Mouse (Mus musculus) liver, adult 10 weeks (tissue): ENCODE data around the gene Hid1. TPM values are rescaled to one million over a fixed set of nuclear protein-coding genes. Genes with fewer than 3 reads are reported as not detected.

ENCODE experiments used
- polyA plus RNA-seq: library from polyadenylated mRNA; stranded (reverse); fragments of 350-450 nt; fragmentation: Illumina TruSeq; extraction: RNeasy Lipid Tissue Mini Kit (QIAGEN cat#74804); gene quantifications from one replicate; pipeline ENCODE4 v1.2.3, GENCODE M21; 2014; ENCODE audit warnings: low read depth, low replicate concordance

Gene Hid1
- polyA plus RNA-seq = not detected

DNA sequence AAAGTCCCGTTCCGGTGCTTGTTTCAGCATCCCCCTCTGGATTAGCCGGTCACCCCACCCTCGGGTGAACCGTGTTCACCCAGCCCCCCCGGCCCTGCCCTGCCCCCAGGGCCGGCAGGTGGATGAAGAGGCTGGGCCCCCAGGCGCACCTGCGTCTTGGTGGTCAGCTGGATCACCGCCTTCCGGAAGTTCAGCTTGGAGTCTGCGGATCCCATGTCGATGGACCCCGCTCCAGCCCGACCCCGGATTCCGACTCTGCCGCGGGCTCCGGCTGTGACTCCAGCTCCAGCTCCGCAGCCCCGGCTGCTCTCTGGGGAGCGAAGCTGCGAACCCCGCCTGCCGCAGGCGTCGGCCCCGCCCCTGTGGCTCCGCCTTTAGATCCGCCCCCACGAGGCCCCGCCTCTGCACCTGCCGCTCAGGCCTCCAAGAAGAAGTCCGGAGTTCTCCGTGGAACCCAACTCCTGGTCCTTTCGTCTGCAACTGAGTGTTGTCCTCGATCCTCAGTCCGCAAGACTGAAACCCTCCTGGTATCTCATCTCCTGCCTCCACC lies at the start of gene Hid1:
TSS of gene Hid1 (minus strand) at position 362 of the 550 bp plus-strand sequence.

DNA sequence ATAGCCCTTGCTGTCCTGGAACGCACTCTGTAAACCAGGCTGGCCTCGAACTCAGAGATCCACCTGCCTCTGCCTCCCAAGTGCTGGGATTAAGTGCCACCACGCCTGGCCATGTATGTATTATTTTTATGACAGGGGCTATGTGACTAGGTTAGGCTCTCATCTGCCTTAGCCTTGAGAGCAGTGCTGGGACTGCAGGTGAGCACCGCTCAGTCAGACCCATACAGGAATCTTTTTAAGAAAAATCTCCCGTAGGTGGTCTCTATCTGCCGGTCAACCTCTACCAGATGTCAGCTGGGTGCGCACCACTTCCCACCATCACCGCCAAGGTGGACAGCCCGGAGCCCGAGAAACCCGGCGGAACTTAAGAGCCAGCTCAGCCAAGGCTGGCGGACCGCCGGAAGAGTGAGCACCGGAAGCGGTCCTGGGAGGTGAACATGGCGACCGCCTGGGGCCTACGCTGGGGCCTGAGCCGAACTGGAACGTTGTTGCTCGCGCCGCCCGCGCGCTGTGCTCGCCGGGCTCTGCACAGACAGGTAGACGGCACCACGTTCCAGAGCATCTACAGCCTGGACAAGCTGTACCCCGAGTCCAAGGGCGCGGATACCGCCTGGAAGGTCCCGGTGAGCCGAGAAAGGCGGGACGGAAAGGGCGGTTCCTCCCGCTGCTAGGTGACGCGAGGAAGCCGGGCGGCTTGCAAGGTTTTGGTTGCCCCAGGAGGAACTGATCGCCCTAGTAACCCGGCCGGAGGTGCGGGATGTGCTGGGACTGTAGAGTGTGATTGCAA lies 36.0 kb upstream of the Hid1 start, which contains the start of gene Mrpl58:
TSS of gene Mrpl58 (plus strand) at position 415 of the 787 bp plus-strand sequence.

DNA sequence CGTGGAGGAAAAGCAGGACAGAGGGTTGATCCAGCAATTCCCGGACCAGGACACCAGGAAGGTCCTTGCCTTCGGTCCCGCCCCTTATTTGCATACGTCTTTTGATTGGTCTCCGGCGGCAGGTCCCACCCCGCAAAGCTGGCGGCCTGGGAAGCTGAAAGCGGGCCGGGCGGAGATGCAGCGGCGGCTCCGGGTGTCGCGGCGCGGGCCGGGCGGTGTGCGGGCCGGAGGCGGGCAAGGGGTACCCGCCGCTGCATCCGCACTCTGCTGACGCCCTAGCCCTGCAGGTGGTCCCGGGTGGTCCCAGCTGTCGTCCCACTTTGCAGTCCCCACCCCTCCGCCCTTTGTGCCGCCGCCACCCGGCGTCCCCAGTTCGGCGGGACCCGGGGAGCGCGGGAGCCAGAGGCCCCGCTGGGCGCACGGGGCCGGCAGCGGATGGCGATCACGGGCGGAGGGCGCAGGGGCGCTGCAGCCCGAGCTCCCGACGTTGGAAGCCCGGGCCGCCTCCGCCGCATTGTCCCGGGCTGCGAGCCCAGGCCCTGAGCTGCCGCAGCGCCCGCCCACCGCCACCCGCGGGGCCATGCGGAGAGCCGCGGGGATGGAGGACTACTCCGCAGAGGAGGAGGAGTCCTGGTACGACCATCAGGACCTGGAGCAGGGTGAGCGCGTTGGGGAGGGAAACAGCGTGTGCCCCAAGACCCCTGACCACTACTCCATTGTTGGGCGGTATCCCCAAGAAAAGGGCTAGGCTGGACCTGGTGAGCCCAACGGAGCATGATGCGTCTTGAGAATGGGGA lies 14.4 kb upstream of the Hid1 start, which contains the start of gene Cdr2l:
TSS of gene Cdr2l (plus strand) at position 174 of the 797 bp plus-strand sequence.

DNA sequence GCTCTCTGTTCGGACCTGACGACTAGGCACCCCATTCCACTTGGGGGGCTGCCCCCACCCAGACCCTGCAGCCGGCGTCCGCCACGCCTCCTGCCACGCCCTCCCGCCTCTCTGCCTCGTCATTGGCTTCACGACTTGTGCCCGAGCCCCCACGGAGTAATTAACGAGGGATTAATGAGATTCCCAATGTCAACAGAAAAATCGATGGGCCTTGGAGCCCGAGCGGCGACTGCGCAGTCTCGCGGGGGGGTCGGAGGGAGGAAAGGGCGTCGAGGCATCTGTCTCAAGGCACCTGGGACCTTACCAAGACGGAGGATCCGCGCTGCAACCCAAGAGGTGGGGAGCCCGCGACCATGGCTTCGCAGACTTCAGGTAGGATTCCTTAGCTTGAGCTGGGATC lies 33.0 kb downstream of the Hid1 start, which contains the start of gene Otop3:
TSS of gene Otop3 (plus strand) at position 201 of the 400 bp plus-strand sequence.

DNA sequence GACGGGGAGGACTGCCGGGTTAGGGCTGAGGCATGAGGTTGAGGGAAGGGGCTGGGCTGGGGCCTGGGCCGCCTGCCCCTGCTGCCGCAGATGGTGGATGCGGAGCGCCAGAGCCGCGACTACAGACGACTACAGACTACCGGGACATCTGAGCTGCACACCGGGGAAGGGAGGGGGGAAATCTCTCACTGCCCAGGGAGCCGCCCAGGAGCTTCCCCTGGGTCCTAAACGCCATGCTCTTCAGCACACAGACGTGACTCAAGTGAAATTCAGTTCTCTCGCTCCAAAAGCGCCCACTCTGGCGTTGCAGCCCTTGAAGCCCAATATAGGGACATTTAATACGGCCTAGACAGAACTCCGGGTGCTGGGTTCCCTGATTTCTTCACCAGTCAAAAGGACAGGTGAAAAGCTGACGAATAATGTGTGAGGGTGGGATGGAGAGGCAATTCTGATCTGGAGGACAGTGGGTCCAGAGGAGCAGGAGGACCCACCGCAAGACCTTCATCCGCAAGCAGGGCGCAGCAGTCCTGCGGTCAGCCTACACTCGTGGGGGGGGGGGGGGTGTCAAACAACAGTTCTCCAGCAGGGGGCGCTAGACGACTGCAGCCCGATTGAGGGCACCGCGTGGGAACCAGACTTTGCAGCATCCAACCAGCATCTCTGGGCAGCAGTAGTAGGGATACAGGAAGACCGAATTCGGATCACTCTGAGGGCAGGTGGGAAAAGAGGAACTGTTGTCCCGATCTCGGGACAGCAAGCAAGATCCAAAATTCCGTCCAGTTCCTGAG lies 45.5 kb downstream of the Hid1 start, which contains the start of gene Ush1g:
TSS of gene Ush1g (minus strand) at position 136 of the 788 bp plus-strand sequence.

DNA sequence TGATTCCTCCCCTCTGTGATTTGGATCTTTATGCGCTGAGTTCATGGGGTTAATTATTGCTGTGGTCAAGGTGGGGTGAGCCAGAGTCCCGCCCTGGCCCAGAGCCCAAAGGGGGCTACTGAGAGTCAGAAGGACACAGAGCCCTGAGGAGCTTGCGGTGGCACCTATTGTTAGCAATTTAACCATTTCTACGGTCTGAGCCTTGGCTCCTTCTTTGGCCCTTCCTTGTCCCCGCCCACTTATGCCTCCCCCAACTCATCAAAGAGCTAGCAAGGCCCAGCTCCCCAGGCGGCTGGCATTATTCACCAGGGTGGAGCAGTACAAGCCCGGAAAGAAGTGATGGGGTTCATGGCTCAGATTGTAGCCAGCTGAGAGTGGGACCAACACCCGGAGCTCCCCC lies 60.7 kb downstream of the Hid1 start, which contains the start of gene Otop2:
TSS of gene Otop2 (plus strand) at position 301 of the 400 bp plus-strand sequence.

Other genes with a start within 250 kb of the Hid1 start
- gene Cd300lf, start 233.8 kb downstream of the Hid1 start, polyA plus RNA-seq = 0.69 TPM
- gene Slc9a3r1, start 204.4 kb downstream of the Hid1 start, polyA plus RNA-seq = 34.2 TPM
- 0.37 TPM for gene Tmem104, start 180.3 kb downstream of the Hid1 start, polyA plus RNA-seq
- 5.9 TPM for gene Nat9, start 179.9 kb downstream of the Hid1 start, polyA plus RNA-seq
- gene Grin2c, start 100.5 kb downstream of the Hid1 start, polyA plus RNA-seq = not detected
- gene Fdxr, start 90.7 kb downstream of the Hid1 start, polyA plus RNA-seq = 3.3 TPM
- 31.3 TPM for gene Fads6, start 70.1 kb downstream of the Hid1 start, polyA plus RNA-seq
- not detected for gene Otop2, start 60.6 kb downstream of the Hid1 start, polyA plus RNA-seq
- gene Ush1g, start 45.7 kb downstream of the Hid1 start, polyA plus RNA-seq = 0.11 TPM
- gene Otop3, start 33.0 kb downstream of the Hid1 start, polyA plus RNA-seq = not detected
- gene Cdr2l, start 14.2 kb upstream of the Hid1 start, polyA plus RNA-seq = 0.19 TPM
- gene Mrpl58, start 36.0 kb upstream of the Hid1 start, polyA plus RNA-seq = 22.2 TPM
- gene Atp5h, start 52.2 kb upstream of the Hid1 start, polyA plus RNA-seq = 552 TPM
- 12.5 TPM for gene Kctd2, start 52.4 kb upstream of the Hid1 start, polyA plus RNA-seq
- not detected for gene Trim80, start 72.8 kb upstream of the Hid1 start, polyA plus RNA-seq
- gene Slc16a5, start 94.7 kb upstream of the Hid1 start, polyA plus RNA-seq = 11.9 TPM
- gene Armc7, start 107.9 kb upstream of the Hid1 start, polyA plus RNA-seq = 0.66 TPM
- 1.8 TPM for gene Nt5c, start 124.1 kb upstream of the Hid1 start, polyA plus RNA-seq
- 4.8 TPM for gene Jpt1, start 146.6 kb upstream of the Hid1 start, polyA plus RNA-seq
- gene Sumo2, start 168.5 kb upstream of the Hid1 start, polyA plus RNA-seq = 336 TPM
- 17.0 TPM for gene Nup85, start 196.7 kb upstream of the Hid1 start, polyA plus RNA-seq
- gene Mrps7, start 236.2 kb upstream of the Hid1 start, polyA plus RNA-seq = 9.8 TPM
- gene Gga3, start 236.3 kb upstream of the Hid1 start, polyA plus RNA-seq = 1.4 TPM
- 20.9 TPM for gene Mif4gd, start 245.2 kb upstream of the Hid1 start, polyA plus RNA-seq